Mouse (Mus musculus) testis, adult 2 months (tissue): ENCODE measurements around the gene Kirrel3.

Source experiments
- CTCF ChIP-seq: fragments of 200-500 bp; IDR thresholded peaks from 2 replicates; pipeline ENCODE4 v1.5.1; 2012; ENCODE audit warnings: low read depth, mild to moderate bottlenecking, inconsistent platforms, low read length, moderate library complexity; ENCODE audit not compliant: control insufficient read depth, insufficient read depth, insufficient replicate concordance
- POLR2A ChIP-seq: fragments of 200-500 bp; IDR thresholded peaks from 2 replicates; pipeline ENCODE4 v1.6.1; 2012; ENCODE audit warnings: low read depth, mild to moderate bottlenecking, inconsistent platforms, low read length, moderate library complexity; ENCODE audit not compliant: control insufficient read depth

DNA sequence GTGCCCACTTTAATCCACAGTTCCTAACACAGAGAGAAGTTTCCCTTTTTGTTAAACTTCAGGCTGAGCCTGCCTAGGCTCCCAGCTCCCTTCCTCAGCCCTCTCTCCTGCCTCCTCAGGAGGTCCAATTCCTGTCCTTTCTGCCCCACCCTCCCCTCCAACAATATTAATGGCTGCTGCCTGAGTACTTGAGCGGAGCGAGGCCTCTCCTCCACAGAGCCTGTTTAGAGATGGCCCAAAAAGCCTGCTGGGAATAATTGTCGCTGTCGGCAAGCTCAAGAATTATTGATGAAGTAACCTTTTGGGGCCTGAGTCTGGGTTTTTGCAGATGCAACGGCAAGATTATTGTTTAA is 236.5 kb downstream of the Kirrel3 start:
- no peak for TF ChIP-seq CTCF
- TF ChIP-seq POLR2A: no peak
